Mouse (Mus musculus) hindbrain, embryonic 12.5 days (tissue): ENCODE results near the gene Aldh3b2. TPM values are rescaled to one million over a fixed set of nuclear protein-coding genes. Genes with fewer than 3 reads are reported as not detected.

ENCODE experiments used
- ATAC-seq: fragments of 200-750 bp; cut with Nextera tagmentation; 2 replicates; pipeline ENCODE4 v1.8.0; 2017; ENCODE audit warnings: moderate TSS enrichment; ENCODE audit not compliant: low FRiP score
- H3K27ac ChIP-seq: fragments of 300-500 bp; sonication (generic); 2 replicates; pipeline ENCODE4 v1.5.1; 2016; ENCODE audit warnings: mild to moderate bottlenecking
- H3K27me3 ChIP-seq: fragments of 300-500 bp; sonication (generic); 2 replicates; pipeline ENCODE4 v1.6.1; 2016; ENCODE audit warnings: mild to moderate bottlenecking
- H3K36me3 ChIP-seq: fragments of 300-500 bp; sonication (generic); 2 replicates; pipeline ENCODE4 v1.6.1; 2016; ENCODE audit warnings: mild to moderate bottlenecking
- H3K4me1 ChIP-seq: fragments of 300-500 bp; sonication (generic); 2 replicates; pipeline ENCODE4 v1.6.1; 2016
- H3K4me2 ChIP-seq: fragments of 300-500 bp; sonication (generic); replicated peaks from 2 replicates; pipeline ENCODE4 v1.6.1; 2016; ENCODE audit warnings: mild to moderate bottlenecking
- H3K4me3 ChIP-seq: fragments of 300-500 bp; sonication (generic); 2 replicates; pipeline ENCODE4 v1.5.1; 2016; ENCODE audit warnings: mild to moderate bottlenecking
- H3K9ac ChIP-seq: fragments of 300-500 bp; sonication (generic); 2 replicates; pipeline ENCODE4 v1.6.1; 2016; ENCODE audit warnings: mild to moderate bottlenecking, moderate library complexity
- H3K9me3 ChIP-seq: fragments of 300-500 bp; sonication (generic); replicated peaks from 2 replicates; pipeline ENCODE4 v1.6.1; 2016; ENCODE audit warnings: mild to moderate bottlenecking
- WGBS: fragments of 180-500 bp; shearing (Covaris S2); methylation state at CpG from one replicate; pipeline ENCODE4 v1.1.7; 2016; 5-methylcytosine and 5-hydroxymethylcytosine counted together
- polyA plus RNA-seq: library from polyadenylated mRNA; unstranded; fragments of >200 nt; fragmentation: Nextera tagmentation; extraction: Ambion mirVana; gene quantifications from 2 replicates; pipeline ENCODE4 v1.2.1, GENCODE M21; 2016

The Aldh3b2 gene
- 0.96 and 1.2 TPM in 2 replicates for polyA plus RNA-seq

- Histone ChIP-seq H3K4me1 (0 out of 2 replicates have a peak, but pooled peaks cover 3% of the 10 kb centered on the region), H3K27me3 (no peaks in the 10 kb centered on the region), H3K27ac (no peak within 1 kb of the TSS), H3K4me2 (no peak within 1 kb of the TSS), H3K36me3 (no peaks in the 10 kb centered on the region), H3K4me3 (no peak within 1 kb of the TSS), H3K9me3 (no peaks in the 10 kb centered on the region), H3K9ac (no peak within 1 kb of the TSS)
- WGBS: 57% methylated on average over 9 of the region's 9 CpGs
- no peak for ATAC-seq
Measured at GRCm38 (mm10) chr19:3972229-3972628, at the start of gene Aldh3b2. Aldh3b2 (plus strand) TSS chr19:3972328.

DNA sequence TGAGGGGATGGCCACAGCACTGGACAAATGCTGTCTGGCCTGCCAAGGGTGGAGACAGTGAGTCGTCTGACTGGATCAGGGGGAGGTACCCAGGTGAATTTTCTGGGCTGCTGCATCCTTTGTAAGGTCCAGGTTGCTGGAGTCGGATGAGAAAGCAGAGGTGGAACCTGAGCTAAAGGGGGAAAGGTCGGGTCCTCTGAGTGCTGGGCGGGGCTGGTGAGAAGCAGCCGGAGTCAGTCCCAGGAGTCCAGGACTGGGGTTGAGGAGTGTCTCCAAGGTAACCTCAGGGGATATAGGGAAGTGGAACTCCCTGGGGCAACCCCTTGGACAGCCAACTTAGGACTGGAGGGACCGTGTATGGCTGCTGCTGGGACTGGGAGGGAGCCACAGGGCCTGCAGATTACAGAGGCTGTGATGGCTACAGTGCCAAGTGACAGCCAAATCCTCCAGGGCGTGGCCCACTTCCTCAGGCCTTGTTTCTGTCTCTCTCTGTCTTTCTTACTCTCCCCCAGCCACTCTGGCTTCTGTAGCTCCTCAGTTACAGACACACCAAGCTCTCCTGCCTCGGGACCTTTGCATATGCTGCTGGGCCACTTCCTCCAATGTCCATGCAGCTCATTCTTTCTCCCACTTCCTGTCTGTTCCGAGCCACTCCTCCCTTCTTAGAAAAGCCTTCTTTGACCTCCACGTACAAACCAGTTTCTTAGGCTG, 49.3 kb upstream of the Aldh3b2 start:
- no peak for ATAC-seq
- Histone ChIP-seq H3K27me3 (no peaks in the 10 kb centered on the region), H3K4me3 (no peak overlapping the region), H3K27ac (no peak overlapping the region), H3K4me2 (no peak overlapping the region), H3K9me3 (no peaks in the 10 kb centered on the region), H3K4me1 (0 out of 2 replicates have a peak, but pooled peaks cover 3% of the 10 kb centered on the region), H3K36me3 (no peaks in the 10 kb centered on the region), H3K9ac (no peak overlapping the region)
- WGBS: 61% methylated on average over 10 of the region's 10 CpGs

GRCm38 (mm10) chr19:3923586-3923985, 48.5 kb upstream of the Aldh3b2 start:
- Histone ChIP-seq H3K36me3 (no peaks in the 10 kb centered on the region), H3K9me3 (no peaks in the 10 kb centered on the region), H3K4me3 (no peak overlapping the region), H3K4me2 (no peak overlapping the region), H3K27ac (no peak overlapping the region), H3K27me3 (no peaks in the 10 kb centered on the region), H3K4me1 (0 out of 2 replicates have a peak, but pooled peaks cover 3% of the 10 kb centered on the region), H3K9ac (no peak overlapping the region)
- ATAC-seq: no peak
- 51% methylated on average over 13 of the region's 13 CpGs for WGBS

DNA sequence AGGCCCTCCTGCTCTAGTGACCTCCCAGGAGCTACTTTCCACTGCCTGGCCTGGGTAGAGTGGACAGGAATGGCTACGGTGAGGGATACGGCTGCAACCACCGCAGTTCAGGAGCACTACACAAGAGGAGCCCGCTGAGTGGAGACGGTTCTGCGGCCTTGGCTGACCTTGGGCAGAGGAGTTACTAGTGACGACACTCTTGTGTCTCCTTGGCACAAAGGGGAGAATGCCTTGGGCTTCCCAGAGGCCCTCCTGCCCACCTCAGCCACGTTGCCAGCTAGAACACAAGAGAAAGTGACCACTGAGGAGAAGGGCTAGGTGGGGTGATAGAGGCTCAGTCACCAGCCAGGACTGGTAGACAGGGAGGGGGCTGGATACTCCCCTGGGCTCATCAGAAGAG, 47.9 kb upstream of the Aldh3b2 start:
- peaks cover 8% of the 10 kb centered on the region for H3K4me1 ChIP-seq
- no peak for ATAC-seq
- no peak overlapping the region for H3K27ac ChIP-seq
- no peaks in the 10 kb centered on the region for H3K9me3 ChIP-seq
- H3K36me3 ChIP-seq: no peaks in the 10 kb centered on the region
- WGBS: 75% methylated on average over 8 of the region's 8 CpGs
- no peak overlapping the region for H3K9ac ChIP-seq
- no peak overlapping the region for H3K4me3 ChIP-seq
- no peak overlapping the region for H3K4me2 ChIP-seq
- H3K27me3 ChIP-seq: no peaks in the 10 kb centered on the region

DNA sequence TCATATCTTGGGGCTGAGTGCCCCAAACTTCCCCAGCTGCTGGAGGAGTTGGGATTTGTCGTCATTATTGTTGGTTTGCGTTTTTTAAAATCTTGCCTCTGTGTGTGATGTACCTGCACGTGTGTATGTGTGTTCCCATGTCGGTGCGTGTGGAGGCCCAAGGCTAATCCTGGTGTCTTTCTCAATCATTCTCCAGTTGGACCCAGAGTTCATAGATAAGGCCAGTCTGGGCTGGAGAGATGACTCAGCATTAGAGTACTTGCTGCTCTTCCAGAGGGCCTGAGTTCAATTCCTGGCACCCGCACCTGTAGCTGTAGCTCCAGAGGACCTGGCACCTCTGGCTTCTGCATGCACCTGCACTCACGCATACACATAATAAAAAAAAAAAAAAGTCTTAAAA, 47.3 kb upstream of the Aldh3b2 start:
- no peaks in the 10 kb centered on the region for H3K9me3 ChIP-seq
- H3K36me3 ChIP-seq: no peaks in the 10 kb centered on the region
- no peak overlapping the region for H3K27ac ChIP-seq
- no peak overlapping the region for H3K4me2 ChIP-seq
- H3K4me1 ChIP-seq: peaks cover 14% of the 10 kb centered on the region
- WGBS: 93% methylated on average over 7 of the region's 7 CpGs
- H3K9ac ChIP-seq: no peak overlapping the region
- no peak overlapping the region for H3K4me3 ChIP-seq
- no peak for ATAC-seq
- no peaks in the 10 kb centered on the region for H3K27me3 ChIP-seq

GRCm38 (mm10) chr19:3925859-3926258, 46.3 kb upstream of the Aldh3b2 start:
- ATAC-seq: no peak
- Histone ChIP-seq H3K27me3 (no peaks in the 10 kb centered on the region), H3K27ac (no peak overlapping the region), H3K4me2 (no peak overlapping the region), H3K36me3 (no peaks in the 10 kb centered on the region), H3K9me3 (no peaks in the 10 kb centered on the region), H3K4me1 (peaks cover 15% of the 10 kb centered on the region), H3K9ac (no peak overlapping the region), H3K4me3 (no peak overlapping the region)
- 81% methylated on average over 6 of the region's 6 CpGs for WGBS

- WGBS: 76% methylated on average over 3 of the region's 3 CpGs
- Histone ChIP-seq H3K4me1 (peaks cover 15% of the 10 kb centered on the region), H3K27me3 (no peaks in the 10 kb centered on the region), H3K9me3 (no peaks in the 10 kb centered on the region), H3K4me3 (no peak overlapping the region), H3K4me2 (no peak overlapping the region), H3K27ac (no peak overlapping the region), H3K36me3 (no peaks in the 10 kb centered on the region), H3K9ac (no peak overlapping the region)
- no peak for ATAC-seq
Measured at GRCm38 (mm10) chr19:3926279-3926678, 45.8 kb upstream of the Aldh3b2 start.

DNA sequence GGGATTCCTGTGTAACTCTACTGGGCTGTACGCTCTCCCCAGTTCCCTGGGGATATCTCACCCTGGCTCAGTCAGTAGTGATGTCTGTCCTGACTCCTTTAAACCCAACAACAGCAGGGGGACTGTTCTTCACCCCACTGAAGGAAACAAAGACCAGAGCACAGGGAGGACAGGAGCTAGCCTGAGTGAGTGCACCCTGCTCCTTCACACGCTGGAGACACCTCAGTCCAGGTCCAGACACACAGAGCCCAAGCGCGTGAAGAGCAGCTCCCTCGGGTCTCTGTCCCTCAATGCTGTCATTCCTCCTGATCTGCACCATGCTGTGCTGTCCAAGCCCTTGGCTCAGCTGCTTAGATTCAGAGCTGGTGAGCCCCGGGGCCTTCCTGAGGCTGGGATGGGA, 45.4 kb upstream of the Aldh3b2 start:
- H3K4me2 ChIP-seq: no peak overlapping the region

GRCm38 (mm10) chr19:3927989-3928388, 44.1 kb upstream of the Aldh3b2 start:
- no peak overlapping the region for H3K4me2 ChIP-seq
- ATAC-seq: no peak

More for the DNA sequence above, 45.4 kb upstream of the Aldh3b2 start:
- Histone ChIP-seq H3K36me3 (no peaks in the 10 kb centered on the region), H3K27me3 (no peaks in the 10 kb centered on the region), H3K4me1 (peaks cover 15% of the 10 kb centered on the region), H3K9me3 (no peaks in the 10 kb centered on the region), H3K9ac (no peak overlapping the region), H3K4me3 (no peak overlapping the region), H3K27ac (no peak overlapping the region)
- no peak for ATAC-seq
- WGBS: 62% methylated on average over 6 of the region's 6 CpGs

GRCm38 (mm10) chr19:3928779-3929178, 43.3 kb upstream of the Aldh3b2 start:
- Histone ChIP-seq H3K27ac (no peak overlapping the region), H3K4me3 (no peak overlapping the region)

More at GRCm38 (mm10) chr19:3927989-3928388, 44.1 kb upstream of the Aldh3b2 start:
- no peaks in the 10 kb centered on the region for H3K36me3 ChIP-seq
- WGBS: 86% methylated on average over 4 of the region's 4 CpGs
- no peaks in the 10 kb centered on the region for H3K9me3 ChIP-seq
- H3K9ac ChIP-seq: no peak overlapping the region
- no peak overlapping the region for H3K4me3 ChIP-seq
- peaks cover 15% of the 10 kb centered on the region for H3K4me1 ChIP-seq
- H3K27me3 ChIP-seq: no peaks in the 10 kb centered on the region
- no peak overlapping the region for H3K27ac ChIP-seq

DNA sequence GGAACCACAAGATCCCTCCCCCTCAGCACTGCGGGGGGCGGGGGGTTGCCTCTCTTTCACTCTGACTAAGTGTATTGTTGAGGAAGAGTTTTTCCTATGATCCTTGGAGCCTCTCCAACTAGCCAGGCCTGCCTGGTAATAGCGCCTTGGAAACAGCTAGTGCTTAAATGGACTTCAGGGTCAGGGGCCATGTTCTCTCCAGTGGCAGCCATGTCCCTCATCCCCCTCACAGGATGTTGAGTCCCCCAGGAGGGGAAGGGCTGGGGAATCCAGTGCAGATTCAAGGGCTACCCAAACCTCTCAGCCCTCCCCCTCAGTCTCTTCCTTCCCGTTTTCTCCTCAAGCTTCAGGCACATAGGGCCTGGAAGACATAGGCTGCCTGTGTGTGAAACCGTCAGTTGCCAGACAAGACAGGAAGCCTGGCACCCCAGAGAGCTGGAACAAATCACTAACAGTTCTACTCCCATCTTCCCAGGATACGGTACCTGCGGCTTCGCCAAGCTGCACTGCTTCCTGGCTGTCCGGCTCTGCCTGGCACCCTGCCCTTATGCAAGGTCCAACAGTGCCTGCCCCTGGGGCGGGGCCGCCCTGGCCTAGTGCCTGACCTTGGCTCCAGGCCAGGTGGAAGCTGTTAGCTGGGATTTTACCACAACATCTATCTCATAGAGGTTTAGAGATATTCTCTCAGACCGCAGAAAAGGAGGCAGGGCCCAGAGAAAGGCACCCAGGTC, 42.8 kb upstream of the Aldh3b2 start, which contains the start of gene Aldh3b1:
Gene Aldh3b1 (minus strand): TSS at position 598 of the 731 bp plus-strand sequence.
- H3K9ac ChIP-seq: no peak within 1 kb of the TSS
- peak; percentile 43; the same call in 1 of the 2 replicates for ATAC-seq
- no peaks in the 10 kb centered on the region for H3K9me3 ChIP-seq
- no peaks in the 10 kb centered on the region for H3K36me3 ChIP-seq
- no peak within 1 kb of the TSS for H3K4me2 ChIP-seq
- 58% methylated on average over 12 of the region's 12 CpGs for WGBS
- no peaks in the 10 kb centered on the region for H3K27me3 ChIP-seq
- H3K4me3 ChIP-seq: no peak within 1 kb of the TSS
- H3K4me1 ChIP-seq: peaks cover 12% of the 10 kb centered on the region
- H3K27ac ChIP-seq: peak within 1 kb of the TSS; percentile 61; the same call in 1 of the 2 replicates

More at GRCm38 (mm10) chr19:3928779-3929178, 43.3 kb upstream of the Aldh3b2 start:
- Histone ChIP-seq H3K9ac (no peak overlapping the region), H3K9me3 (no peaks in the 10 kb centered on the region), H3K36me3 (no peaks in the 10 kb centered on the region), H3K4me2 (no peak overlapping the region), H3K27me3 (no peaks in the 10 kb centered on the region), H3K4me1 (peaks cover 12% of the 10 kb centered on the region)
- WGBS: 73% methylated on average over 4 of the region's 4 CpGs
- no peak for ATAC-seq

DNA sequence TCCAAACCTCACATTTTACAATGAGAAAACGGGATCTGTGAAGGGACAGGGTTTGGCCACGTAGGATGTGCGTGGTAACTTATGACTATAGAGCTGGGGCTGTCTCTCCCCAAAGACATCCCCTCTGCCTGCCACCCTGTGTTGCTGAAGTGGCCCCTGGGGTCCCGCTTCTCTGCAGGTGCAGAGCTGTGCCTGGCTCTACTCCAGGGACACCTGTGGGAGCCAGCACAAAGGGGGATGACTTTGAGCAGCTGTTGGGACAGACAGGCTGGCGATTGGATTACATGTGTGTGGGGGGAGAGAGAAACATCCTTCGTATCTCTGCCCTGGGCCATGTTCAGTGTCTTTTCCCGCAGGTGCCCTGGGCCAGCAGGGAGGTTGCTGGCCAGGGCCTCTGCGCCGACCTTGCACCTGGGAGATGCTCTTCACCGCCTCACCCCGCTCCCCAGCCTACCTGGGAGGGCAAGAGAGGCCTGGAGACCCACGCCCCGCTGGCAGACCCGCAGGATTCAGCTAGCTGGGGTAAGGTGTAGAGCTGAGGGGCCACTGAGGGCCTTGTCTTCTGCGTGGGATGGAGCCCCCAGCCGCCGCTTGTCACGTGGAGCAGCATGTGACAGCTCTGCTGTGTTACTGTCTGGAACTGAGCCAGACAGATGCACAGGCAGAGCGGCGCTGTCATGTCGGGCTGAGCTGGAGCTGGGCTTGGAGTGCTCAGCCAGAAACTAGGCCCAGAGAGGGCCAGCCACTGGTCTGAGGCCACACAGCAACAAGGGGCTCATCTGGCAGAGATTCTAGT, 41.7 kb upstream of the Aldh3b2 start:
- Histone ChIP-seq H3K4me3 (no peak overlapping the region), H3K9me3 (no peaks in the 10 kb centered on the region), H3K27ac (no peak overlapping the region), H3K36me3 (no peaks in the 10 kb centered on the region), H3K4me2 (no peak overlapping the region), H3K4me1 (peaks cover 17% of the 10 kb centered on the region), H3K9ac (no peak overlapping the region), H3K27me3 (peaks cover 6% of the 10 kb centered on the region; the same call in 1 of the 2 replicates)
- no peak for ATAC-seq
- WGBS: 72% methylated on average over 21 of the region's 21 CpGs
